Mouse (Mus musculus): ENCODE results near the gene Auts2. TPM values are rescaled to one million over a fixed set of nuclear protein-coding genes. Genes with fewer than 3 reads are reported as not detected.

The Auts2 gene
- polyA plus RNA-seq, 1 experiment, result 9.2 TPM

DNA sequence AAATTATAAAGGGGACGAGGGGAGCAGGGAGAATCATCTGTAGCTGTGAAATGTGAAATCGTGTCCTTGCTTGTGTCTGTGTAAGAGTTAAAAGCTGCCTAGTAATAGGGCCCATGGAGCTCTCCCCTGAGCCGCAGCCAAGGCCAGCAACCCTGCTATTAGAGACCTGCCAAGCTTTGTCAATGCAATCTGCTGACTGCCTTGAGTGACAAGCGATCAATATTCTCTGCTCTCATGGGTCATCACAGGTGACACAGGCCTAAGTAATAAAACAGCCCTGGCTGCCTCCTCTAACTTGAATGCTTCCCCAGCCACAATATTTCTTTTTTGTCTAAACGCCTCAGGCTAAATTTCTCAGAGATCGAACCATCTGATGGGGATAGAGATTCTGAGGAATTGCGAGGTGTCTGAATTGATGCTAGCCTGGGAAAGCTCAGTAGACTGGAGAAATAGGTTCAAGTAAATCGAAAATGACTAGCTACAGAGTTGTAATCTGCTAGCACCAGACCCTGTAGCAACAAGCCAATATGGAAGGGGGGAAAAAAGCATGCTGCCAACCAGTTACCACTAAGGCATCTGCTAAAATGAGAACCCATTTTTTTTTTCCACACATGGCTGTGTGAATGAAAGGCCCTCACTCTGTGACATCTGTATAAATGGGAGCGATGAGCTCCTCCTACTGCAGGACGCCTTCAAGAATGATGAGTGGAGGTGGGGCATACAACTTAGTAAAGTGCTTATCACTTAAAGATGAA lies 453.5 kb downstream of the Auts2 start:
- Histone ChIP-seq H3K36me3 (ENCODE audit: control insufficient read depth, insufficient read depth, low read length) (no peaks in the 10 kb centered on the region), H3K27me3 (replicated peaks; ENCODE audit: control insufficient read depth, insufficient read depth, low read length) (no peaks in the 10 kb centered on the region), H3K4me1 (ENCODE audit: control insufficient read depth, insufficient read depth, low read length) (no peaks in the 10 kb centered on the region), H3K4me3 (ENCODE audit: insufficient read depth, low read depth, low read length) (no peak overlapping the region), H3K27ac (ENCODE audit: insufficient read depth, low read depth, low read length) (no peak overlapping the region)
- no peak for DNase-seq
- TF ChIP-seq CTCF (conservative IDR thresholded peaks at IDR 0.05; ENCODE audit: insufficient read depth, insufficient read length, low read depth, low read length), result no peak
- TF ChIP-seq POLR2A (IDR thresholded peaks at IDR 0.05; ENCODE audit: low read depth, low read length), result no peak
- WGBS, result 88% methylated on average over 10 of the region's 10 CpGs

DNA sequence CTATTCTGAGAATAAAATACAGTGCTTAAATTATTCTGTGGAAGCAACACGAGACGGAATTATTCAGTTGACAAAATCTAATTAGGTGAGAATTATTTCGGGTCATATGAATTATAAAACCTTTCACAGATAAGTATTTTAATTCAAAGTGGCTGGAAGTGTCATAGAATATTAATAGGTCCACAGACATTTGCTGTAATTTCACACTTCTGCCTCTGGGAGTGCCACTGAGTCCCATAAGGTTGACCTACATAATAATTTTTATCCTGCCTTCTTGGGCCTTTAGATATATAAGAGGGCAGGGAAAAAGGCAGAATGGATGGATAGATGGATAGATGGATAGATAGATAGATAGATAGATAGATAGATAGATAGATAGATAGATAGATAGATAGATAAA lies 454.6 kb downstream of the Auts2 start:
- H3K4me3 ChIP-seq (ENCODE audit: insufficient read depth, low read depth, low read length), result no peak overlapping the region
- no peaks in the 10 kb centered on the region for H3K36me3 ChIP-seq (ENCODE audit: control insufficient read depth, insufficient read depth, low read length)
- H3K4me1 ChIP-seq (ENCODE audit: control insufficient read depth, insufficient read depth, low read length), result 0 out of 2 replicates have a peak, but pooled peaks cover 2% of the 10 kb centered on the region
- 75% methylated on average over 3 of the region's 3 CpGs for WGBS
- no peak overlapping the region for H3K27ac ChIP-seq (ENCODE audit: insufficient read depth, low read depth, low read length)
- TF ChIP-seq POLR2A (IDR thresholded peaks at IDR 0.05; ENCODE audit: low read depth, low read length), result no peak
- TF ChIP-seq CTCF (conservative IDR thresholded peaks at IDR 0.05; ENCODE audit: insufficient read depth, insufficient read length, low read depth, low read length), result no peak
- no peaks in the 10 kb centered on the region for H3K27me3 ChIP-seq (replicated peaks; ENCODE audit: control insufficient read depth, insufficient read depth, low read length)
- DNase-seq, result no peak

DNA sequence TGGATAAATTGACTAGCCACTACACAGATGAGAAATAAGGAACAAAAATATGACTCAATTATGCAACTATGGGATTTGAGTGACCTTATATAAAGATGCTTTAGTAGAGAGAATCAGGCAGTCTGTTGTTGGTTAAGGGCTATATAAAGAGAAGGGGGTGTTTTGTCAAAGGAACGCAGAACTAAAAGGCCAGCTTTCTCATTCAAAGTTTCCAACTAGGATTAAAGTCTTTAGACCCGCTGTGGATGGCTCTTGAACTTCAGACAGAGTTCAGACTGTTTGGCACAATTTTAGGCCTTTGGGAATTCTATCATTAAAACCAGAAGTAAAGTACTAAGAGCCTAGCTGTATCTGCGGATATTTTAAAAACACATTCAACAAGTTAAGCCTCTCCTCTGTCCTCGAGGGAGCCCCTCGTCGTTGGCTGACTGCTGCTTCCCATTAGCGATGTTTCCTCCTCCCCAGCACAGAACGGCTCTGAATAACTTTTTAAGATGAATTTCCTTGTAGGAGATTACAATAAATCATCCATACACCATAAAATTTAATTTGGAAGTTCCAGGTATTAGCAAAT lies 459.3 kb downstream of the Auts2 start:
- DNase-seq, result no peak
- WGBS, result 49% methylated on average over 8 of the region's 8 CpGs
- no peak overlapping the region for H3K27ac ChIP-seq (ENCODE audit: insufficient read depth, low read depth, low read length)

DNA sequence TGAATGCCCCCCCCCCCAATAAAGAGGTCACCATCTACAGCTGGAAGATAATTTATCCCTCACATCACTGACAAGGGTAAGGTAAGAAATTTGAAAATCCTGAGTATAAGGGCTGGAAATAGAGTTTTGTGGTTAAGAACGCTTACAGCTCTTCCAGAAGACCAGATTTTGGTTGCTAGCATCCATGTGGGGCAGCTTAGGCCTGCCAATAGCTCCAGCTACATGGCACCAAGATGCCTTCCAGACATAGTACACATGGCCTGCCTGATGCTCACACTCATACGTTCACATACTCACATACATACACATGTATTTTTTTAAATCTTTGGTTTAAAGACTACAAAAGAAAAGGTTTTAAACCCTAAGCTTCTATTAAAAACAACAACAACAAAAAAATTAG lies 467.2 kb downstream of the Auts2 start:
- no peak overlapping the region for H3K27ac ChIP-seq (ENCODE audit: insufficient read depth, low read depth, low read length)

More for the DNA sequence above, 459.3 kb downstream of the Auts2 start:
- H3K4me3 ChIP-seq (ENCODE audit: insufficient read depth, low read depth, low read length), result no peak overlapping the region
- no peaks in the 10 kb centered on the region for H3K36me3 ChIP-seq (ENCODE audit: control insufficient read depth, insufficient read depth, low read length)
- 0 out of 2 replicates have a peak, but pooled peaks cover 2% of the 10 kb centered on the region for H3K4me1 ChIP-seq (ENCODE audit: control insufficient read depth, insufficient read depth, low read length)
- H3K27me3 ChIP-seq (replicated peaks; ENCODE audit: control insufficient read depth, insufficient read depth, low read length), result no peaks in the 10 kb centered on the region; the same call in 1 of the 2 replicates
- TF ChIP-seq POLR2A (IDR thresholded peaks at IDR 0.05; ENCODE audit: low read depth, low read length), result no peak
- TF ChIP-seq CTCF (conservative IDR thresholded peaks at IDR 0.05; ENCODE audit: insufficient read depth, insufficient read length, low read depth, low read length), result no peak

DNA sequence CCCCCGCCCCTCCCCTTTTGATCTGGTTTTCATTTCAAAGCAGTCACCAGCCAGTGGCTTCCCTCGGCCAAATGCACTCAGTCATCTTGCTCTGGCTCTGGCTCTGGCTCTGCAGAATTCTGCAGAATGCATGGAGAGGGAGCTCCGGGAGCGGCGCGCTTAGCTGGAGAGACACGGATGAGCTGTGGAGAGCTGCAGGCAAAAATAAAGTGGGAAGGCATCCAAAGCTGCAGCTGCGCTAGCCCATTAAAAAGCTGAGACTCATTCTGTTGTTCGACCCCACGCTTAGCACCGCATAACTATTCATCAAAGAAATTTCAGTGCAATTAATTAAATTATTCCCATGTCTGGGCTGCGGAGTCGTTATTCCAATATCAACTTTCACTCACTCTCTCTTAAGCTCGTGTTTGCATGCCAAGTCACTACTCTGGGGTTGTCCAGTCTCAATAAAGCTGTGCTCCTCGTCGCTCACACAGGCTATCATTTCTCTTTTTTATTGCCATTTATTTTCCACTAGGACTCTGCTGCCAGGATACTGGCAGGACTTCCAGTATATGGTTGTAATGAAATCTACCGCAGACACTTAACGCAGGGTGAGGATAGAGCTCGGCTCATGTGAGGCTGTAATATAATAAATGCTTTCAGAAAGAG lies 468.3 kb downstream of the Auts2 start:
- H3K36me3 ChIP-seq (ENCODE audit: control insufficient read depth, insufficient read depth, low read length), result no peaks in the 10 kb centered on the region
- WGBS, result 40% methylated on average over 19 of the region's 19 CpGs
- H3K27ac ChIP-seq (ENCODE audit: insufficient read depth, low read depth, low read length), result no peak overlapping the region
- TF ChIP-seq POLR2A (IDR thresholded peaks at IDR 0.05; ENCODE audit: low read depth, low read length) (no peak), CTCF (conservative IDR thresholded peaks at IDR 0.05; ENCODE audit: insufficient read depth, insufficient read length, low read depth, low read length) (no peak)
- H3K27me3 ChIP-seq (replicated peaks; ENCODE audit: control insufficient read depth, insufficient read depth, low read length), result no peaks in the 10 kb centered on the region
- peak; percentile 49 for DNase-seq
- no peak overlapping the region for H3K4me3 ChIP-seq (ENCODE audit: insufficient read depth, low read depth, low read length)
- H3K4me1 ChIP-seq (ENCODE audit: control insufficient read depth, insufficient read depth, low read length), result peaks cover 8% of the 10 kb centered on the region

More for the DNA sequence above, 467.2 kb downstream of the Auts2 start:
- WGBS, result 96% methylated on average over 2 of the region's 2 CpGs
- Histone ChIP-seq H3K4me3 (ENCODE audit: insufficient read depth, low read depth, low read length) (no peak overlapping the region), H3K4me1 (ENCODE audit: control insufficient read depth, insufficient read depth, low read length) (peaks cover 8% of the 10 kb centered on the region), H3K36me3 (ENCODE audit: control insufficient read depth, insufficient read depth, low read length) (no peaks in the 10 kb centered on the region), H3K27me3 (replicated peaks; ENCODE audit: control insufficient read depth, insufficient read depth, low read length) (no peaks in the 10 kb centered on the region)
- TF ChIP-seq CTCF (conservative IDR thresholded peaks at IDR 0.05; ENCODE audit: insufficient read depth, insufficient read length, low read depth, low read length) (no peak), POLR2A (IDR thresholded peaks at IDR 0.05; ENCODE audit: low read depth, low read length) (no peak)
- DNase-seq, result no peak

DNA sequence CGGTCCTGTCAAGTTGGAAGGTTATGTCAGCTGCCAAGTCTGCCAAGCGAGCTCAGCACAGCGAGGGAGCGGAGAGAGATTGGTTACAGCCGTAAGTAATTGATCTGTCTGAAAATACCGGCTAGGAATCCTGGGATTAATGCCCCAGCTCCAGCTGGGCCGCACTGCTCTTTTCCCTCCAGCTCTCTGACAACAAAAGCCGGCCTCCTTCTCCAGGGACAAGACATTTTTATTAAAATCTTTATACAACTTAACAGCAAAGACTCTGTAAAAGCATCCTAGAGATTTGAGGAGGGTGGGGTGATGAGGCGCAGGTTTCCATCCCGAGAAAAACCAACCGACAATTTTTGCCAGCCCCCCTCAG lies 468.8 kb downstream of the Auts2 start:
- TF ChIP-seq CTCF (conservative IDR thresholded peaks at IDR 0.05; ENCODE audit: insufficient read depth, insufficient read length, low read depth, low read length) (no peak), POLR2A (IDR thresholded peaks at IDR 0.05; ENCODE audit: low read depth, low read length) (no peak)
- Histone ChIP-seq H3K27me3 (replicated peaks; ENCODE audit: control insufficient read depth, insufficient read depth, low read length) (no peaks in the 10 kb centered on the region), H3K36me3 (ENCODE audit: control insufficient read depth, insufficient read depth, low read length) (no peaks in the 10 kb centered on the region), H3K4me1 (ENCODE audit: control insufficient read depth, insufficient read depth, low read length) (peaks cover 8% of the 10 kb centered on the region), H3K4me3 (ENCODE audit: insufficient read depth, low read depth, low read length) (no peak overlapping the region), H3K27ac (ENCODE audit: insufficient read depth, low read depth, low read length) (no peak overlapping the region)
- no peak for DNase-seq
- 59% methylated on average over 11 of the region's 11 CpGs for WGBS

Measured in kidney, adult 2 months (tissue).